Mouse (Mus musculus) G1E (cell line): ENCODE measurements around the gene Ccnk.

Experiments used
- CTCF ChIP-seq: IDR thresholded peaks from 2 replicates; pipeline ENCODE4 v1.5.1; 2012; ENCODE audit warnings: low read depth, low read length, inconsistent platforms, mixed read lengths
- GATA1 ChIP-seq: IDR thresholded peaks from 2 replicates; pipeline ENCODE4 v1.6.1; 2012; ENCODE audit warnings: borderline replicate concordance, low read length, inconsistent platforms, mixed read lengths
- GATA2 ChIP-seq: IDR thresholded peaks from 2 replicates; pipeline ENCODE4 v1.6.1; 2012; ENCODE audit warnings: low read depth, low read length, inconsistent platforms, borderline replicate concordance
- POLR2AphosphoS5 ChIP-seq: IDR thresholded peaks from 2 replicates; pipeline ENCODE4 v1.6.1; 2012; ENCODE audit warnings: low read depth, low read length, inconsistent platforms; ENCODE audit not compliant: insufficient replicate concordance

GRCm38 (mm10) chr12:108241626-108242025 is 62.2 kb downstream of the Ccnk start:
- TF ChIP-seq CTCF: no peak
- no peak for TF ChIP-seq POLR2AphosphoS5
- TF ChIP-seq GATA2: no peak
- no peak for TF ChIP-seq GATA1
